Mouse (Mus musculus) midbrain, postnatal 0 days (tissue): Measurements from ENCODE around the gene Auh. TPM values are rescaled to one million over a fixed set of nuclear protein-coding genes. Genes with fewer than 3 reads are reported as not detected.

Source experiments
- ATAC-seq: fragments of 200-750 bp; cut with Nextera tagmentation; 2 replicates; pipeline ENCODE4 v1.8.0; 2017; ENCODE audit warnings: moderate number of reproducible peaks, mild to moderate bottlenecking, moderate TSS enrichment, moderate library complexity; ENCODE audit not compliant: low FRiP score
- DNase-seq: peaks from one replicate; pipeline ENCODE4 v3.0.0-alpha.2; 2015; ENCODE audit warnings: low spot score
- H3K27ac ChIP-seq: fragments of 300-500 bp; sonication (generic); 2 replicates; pipeline ENCODE4 v1.5.1; 2014; ENCODE audit warnings: low read depth, mild to moderate bottlenecking, low read length, mixed read lengths
- H3K27me3 ChIP-seq: fragments of 300-500 bp; sonication (generic); 2 replicates; pipeline ENCODE4 v1.6.1; 2014; ENCODE audit warnings: low read length, control low read depth, mixed read lengths; ENCODE audit not compliant: insufficient read depth
- H3K36me3 ChIP-seq: fragments of 300-500 bp; sonication (generic); 2 replicates; pipeline ENCODE4 v1.6.1; 2014; ENCODE audit warnings: low read length, control low read depth, mixed read lengths; ENCODE audit not compliant: insufficient read depth
- H3K4me1 ChIP-seq: fragments of 300-500 bp; sonication (generic); 2 replicates; pipeline ENCODE4 v1.6.1; 2014; ENCODE audit warnings: mild to moderate bottlenecking, control low read depth, antibody characterized with exemption, low read length, mixed read lengths; ENCODE audit not compliant: insufficient read depth
- H3K4me2 ChIP-seq: fragments of 300-500 bp; sonication (generic); 2 replicates; pipeline ENCODE4 v1.6.1; 2014; ENCODE audit warnings: low read depth, mild to moderate bottlenecking, low read length, mixed read lengths; ENCODE audit not compliant: poor library complexity, severe bottlenecking
- H3K4me3 ChIP-seq: fragments of 300-500 bp; sonication (generic); 2 replicates; pipeline ENCODE4 v1.5.1; 2014; ENCODE audit warnings: low read depth, mild to moderate bottlenecking, low read length, moderate library complexity
- H3K9ac ChIP-seq: fragments of 300-500 bp; sonication (generic); replicated peaks from 2 replicates; pipeline ENCODE4 v1.6.1; 2014; ENCODE audit warnings: mild to moderate bottlenecking, low read length, moderate library complexity, mixed read lengths; ENCODE audit not compliant: poor library complexity, severe bottlenecking
- H3K9me3 ChIP-seq: fragments of 300-500 bp; sonication (generic); 2 replicates; pipeline ENCODE4 v1.6.1; 2016; ENCODE audit warnings: low read length, control low read depth
- CTCF ChIP-seq: IDR thresholded peaks from 2 replicates; pipeline ENCODE4 v1.5.1; 2016; ENCODE audit warnings: antibody characterized with exemption, mild to moderate bottlenecking
- WGBS: fragments of 180-500 bp; shearing (Covaris S2); extraction: QIAGEN DNeasy Blood & Tissue Kit; methylation state at CpG from one replicate; pipeline ENCODE4 v1.1.7; 2014; 5-methylcytosine and 5-hydroxymethylcytosine counted together
- polyA plus RNA-seq: library from polyadenylated mRNA; unstranded; fragments of >200 nt; fragmentation: Nextera tagmentation; extraction: Ambion mirVana; gene quantifications from 2 replicates; pipeline ENCODE4 v1.2.1, GENCODE M21; 2015
- total RNA-seq: library from RNA; depleted of rRNA; stranded (reverse); fragments of >200 nt; gene quantifications from 2 replicates; pipeline ENCODE4 v1.2.3, GENCODE M21; 2014

Auh gene
- total and polyA plus RNA-seq, 2 experiments from 2014 or later: 53.9 to 55.9 TPM

GRCm38 (mm10) chr13:52976130-52976509, 46.6 kb upstream of the Auh start:
- peak overlapping the region; percentile 97 for H3K4me2 ChIP-seq
- no peaks in the 10 kb centered on the region for H3K27me3 ChIP-seq
- H3K4me1 ChIP-seq: peaks cover 11% of the 10 kb centered on the region; the same call in 1 of the 2 replicates
- DNase-seq (no peak), ATAC-seq (no peak)
- peak overlapping the region; percentile 62; the same call in 1 of the 2 replicates for H3K4me3 ChIP-seq
- H3K9me3 ChIP-seq: no peaks in the 10 kb centered on the region
- H3K27ac ChIP-seq: no peak overlapping the region
- no peaks in the 10 kb centered on the region for H3K36me3 ChIP-seq
- WGBS: 51% methylated on average over 8 of the region's 8 CpGs
- TF ChIP-seq CTCF: no peak
- no peak overlapping the region for H3K9ac ChIP-seq

GRCm38 (mm10) chr13:52974676-52975075, 45.2 kb upstream of the Auh start:
- Histone ChIP-seq H3K4me3 (no peak overlapping the region), H3K4me2 (no peak overlapping the region)
- WGBS: 66% methylated on average over 3 of the region's 3 CpGs

GRCm38 (mm10) chr13:52973427-52973826, 43.9 kb upstream of the Auh start:
- no peak for TF ChIP-seq CTCF
- no peak overlapping the region for H3K9ac ChIP-seq
- no peak overlapping the region for H3K27ac ChIP-seq
- WGBS: 94% methylated on average over 10 of the region's 10 CpGs
- peaks cover 11% of the 10 kb centered on the region; the same call in 1 of the 2 replicates for H3K4me1 ChIP-seq
- no peak for DNase-seq
- no peak overlapping the region for H3K4me3 ChIP-seq
- no peak for ATAC-seq
- no peaks in the 10 kb centered on the region for H3K27me3 ChIP-seq
- no peak overlapping the region for H3K4me2 ChIP-seq
- no peaks in the 10 kb centered on the region for H3K9me3 ChIP-seq
- H3K36me3 ChIP-seq: 0 out of 2 replicates have a peak, but pooled peaks cover under 1% of the 10 kb centered on the region

More at GRCm38 (mm10) chr13:52974676-52975075, 45.2 kb upstream of the Auh start:
- no peak for ATAC-seq
- no peak for DNase-seq
- H3K27ac ChIP-seq: no peak overlapping the region
- peaks cover 11% of the 10 kb centered on the region; the same call in 1 of the 2 replicates for H3K4me1 ChIP-seq
- H3K9ac ChIP-seq: no peak overlapping the region
- no peak for TF ChIP-seq CTCF
- H3K27me3 ChIP-seq: no peaks in the 10 kb centered on the region
- H3K9me3 ChIP-seq: no peaks in the 10 kb centered on the region
- H3K36me3 ChIP-seq: no peaks in the 10 kb centered on the region

- no peak overlapping the region for H3K27ac ChIP-seq
- H3K4me2 ChIP-seq: no peak overlapping the region
- ATAC-seq (no peak), DNase-seq (no peak)
- H3K4me3 ChIP-seq: no peak overlapping the region
- peaks cover 11% of the 10 kb centered on the region; the same call in 1 of the 2 replicates for H3K4me1 ChIP-seq
- peaks cover 8% of the 10 kb centered on the region for H3K36me3 ChIP-seq
- WGBS: 98% methylated on average over 3 of the region's 3 CpGs
- no peaks in the 10 kb centered on the region for H3K27me3 ChIP-seq
- no peaks in the 10 kb centered on the region for H3K9me3 ChIP-seq
- no peak for TF ChIP-seq CTCF
- H3K9ac ChIP-seq: no peak overlapping the region
These were observed 43.1 kb upstream of the Auh start for GRCm38 (mm10) chr13:52972626-52973025.

GRCm38 (mm10) chr13:52970876-52971275, 41.4 kb upstream of the Auh start:
- Histone ChIP-seq H3K4me3 (no peak overlapping the region), H3K9ac (no peak overlapping the region), H3K4me2 (no peak overlapping the region), H3K9me3 (no peaks in the 10 kb centered on the region), H3K36me3 (peaks cover 17% of the 10 kb centered on the region), H3K4me1 (peaks cover 7% of the 10 kb centered on the region; the same call in 1 of the 2 replicates), H3K27me3 (no peaks in the 10 kb centered on the region), H3K27ac (no peak overlapping the region)
- ATAC-seq (no peak), DNase-seq (no peak)
- no peak for TF ChIP-seq CTCF
- 87% methylated on average over 6 of the region's 6 CpGs for whole genome bisulfite sequencing

- 93% methylated on average over 4 of the region's 4 CpGs for WGBS
- Histone ChIP-seq H3K4me2 (no peak overlapping the region), H3K27ac (no peak overlapping the region), H3K9ac (no peak overlapping the region), H3K4me3 (no peak overlapping the region), H3K9me3 (no peaks in the 10 kb centered on the region), H3K36me3 (peaks cover 22% of the 10 kb centered on the region), H3K4me1 (no peaks in the 10 kb centered on the region), H3K27me3 (no peaks in the 10 kb centered on the region)
- DNase-seq (no peak), ATAC-seq (no peak)
- TF ChIP-seq CTCF: no peak
These were observed 33.4 kb upstream of the Auh start for GRCm38 (mm10) chr13:52962922-52963321.
